Mouse (Mus musculus) cerebellum, adult 2 months (tissue): ENCODE results near the gene Pak3.

Source experiments
- CTCF ChIP-seq: fragments of 200-500 bp; IDR thresholded peaks from 2 replicates; pipeline ENCODE4 v1.5.1; 2011; ENCODE audit warnings: low read depth, mild to moderate bottlenecking, control low read depth, low read length, moderate library complexity, borderline replicate concordance; ENCODE audit not compliant: insufficient read depth
- POLR2A ChIP-seq: fragments of 200-500 bp; IDR thresholded peaks from 2 replicates; pipeline ENCODE4 v1.6.1; 2011; ENCODE audit warnings: low read length, control low read depth, borderline replicate concordance; ENCODE audit not compliant: insufficient read depth

DNA sequence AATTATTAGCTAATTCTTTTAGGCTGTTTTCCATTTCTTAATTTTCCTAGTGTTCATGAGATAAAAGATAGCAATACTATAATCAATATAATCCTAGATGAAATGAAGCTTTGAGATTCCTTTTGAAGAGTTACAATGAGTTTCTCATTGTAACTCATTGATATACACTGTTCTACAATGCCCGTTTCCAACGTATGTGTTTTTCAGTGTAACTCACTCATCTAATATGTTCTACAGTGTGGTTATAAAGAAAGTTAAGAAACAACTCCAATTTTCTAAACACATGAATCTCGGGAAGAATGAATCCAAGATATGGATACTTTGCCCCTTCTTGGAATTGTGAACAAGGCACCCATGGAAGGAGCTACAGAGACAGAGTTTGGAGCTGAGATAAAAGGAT, 35.5 kb upstream of the Pak3 start:
- TF ChIP-seq CTCF (no peak), POLR2A (no peak)
